Mouse (Mus musculus): Measurements from ENCODE around the gene Gfy.

The Gfy gene

GRCm38 (mm10) chr7:45179469-45179868 lies at the start of gene Gfy:
Gene Gfy, minus strand, starts transcription at chr7:45179569.
- DNase-seq (ENCODE audit: extremely low spot score), result no peak

- no peak for DNase-seq (ENCODE audit: extremely low spot score)
These were observed 49.7 kb upstream of the Gfy start for GRCm38 (mm10) chr7:45229046-45229445.

- no peak for DNase-seq (ENCODE audit: extremely low spot score)
These were observed 49.2 kb upstream of the Gfy start for GRCm38 (mm10) chr7:45228548-45228947.

GRCm38 (mm10) chr7:45226421-45226820 lies 47.1 kb upstream of the Gfy start:
- DNase-seq (ENCODE audit: extremely low spot score), result no peak

GRCm38 (mm10) chr7:45224826-45225225 lies 45.5 kb upstream of the Gfy start:
- no peak for DNase-seq (ENCODE audit: extremely low spot score)

GRCm38 (mm10) chr7:45221680-45222079 lies 42.3 kb upstream of the Gfy start:
- DNase-seq (ENCODE audit: extremely low spot score), result no peak

- DNase-seq (ENCODE audit: extremely low spot score), result peak; percentile 94
These were observed 37.2 kb upstream of the Gfy start for GRCm38 (mm10) chr7:45216442-45217183.

GRCm38 (mm10) chr7:45215673-45216441 lies 36.5 kb upstream of the Gfy start, which contains the start of gene Tead2:
Gene Tead2, plus strand, starts transcription at chr7:45215753.
- peak; percentile 89 for DNase-seq (ENCODE audit: extremely low spot score)

- no peak for DNase-seq (ENCODE audit: extremely low spot score)
These were observed 34.3 kb upstream of the Gfy start for GRCm38 (mm10) chr7:45213708-45214107.

- DNase-seq (ENCODE audit: extremely low spot score), result no peak
These were observed 33.0 kb upstream of the Gfy start for GRCm38 (mm10) chr7:45212356-45212755.

- no peak for DNase-seq (ENCODE audit: extremely low spot score)
These were observed 32.5 kb upstream of the Gfy start, which contains the start of gene Dkkl1 for GRCm38 (mm10) chr7:45211851-45212251. Gene Dkkl1, minus strand, starts transcription at chr7:45212147.

GRCm38 (mm10) chr7:45211070-45211469 lies 31.7 kb upstream of the Gfy start:
- DNase-seq (ENCODE audit: extremely low spot score), result no peak

- DNase-seq (ENCODE audit: extremely low spot score), result no peak
These were observed 28.9 kb upstream of the Gfy start for GRCm38 (mm10) chr7:45208260-45208659.

GRCm38 (mm10) chr7:45204380-45205143 lies 25.2 kb upstream of the Gfy start, which contains the start of gene Ccdc155:
Gene Ccdc155, minus strand, starts transcription at chr7:45204892.
- peak; percentile 94 for DNase-seq (ENCODE audit: extremely low spot score)

GRCm38 (mm10) chr7:45202654-45203053 lies 23.3 kb upstream of the Gfy start:
- no peak for DNase-seq (ENCODE audit: extremely low spot score)

GRCm38 (mm10) chr7:45198961-45199360 lies 19.6 kb upstream of the Gfy start:
- DNase-seq (ENCODE audit: extremely low spot score), result no peak

GRCm38 (mm10) chr7:45198435-45198834 lies 19.1 kb upstream of the Gfy start:
- DNase-seq (ENCODE audit: extremely low spot score), result peak; percentile 73

GRCm38 (mm10) chr7:45196994-45197393 lies 17.6 kb upstream of the Gfy start:
- no peak for DNase-seq (ENCODE audit: extremely low spot score)

GRCm38 (mm10) chr7:45196176-45196535 lies 16.8 kb upstream of the Gfy start:
- no peak for DNase-seq (ENCODE audit: extremely low spot score)

GRCm38 (mm10) chr7:45195341-45196175 lies 16.2 kb upstream of the Gfy start:
- no peak for DNase-seq (ENCODE audit: extremely low spot score)
